Mouse (Mus musculus) neural tube, embryonic 11.5 days (tissue): Measurements from ENCODE around the gene Ap2m1. TPM values are rescaled to one million over a fixed set of nuclear protein-coding genes. Genes with fewer than 3 reads are reported as not detected.
A peak's percentile ranks its signal among the peaks of the same experiment; 100 is the strongest.
"Not testable (repeated sequence)": the region's sequence is repeated elsewhere in the genome, so short reads cannot be mapped to it uniquely, and the experiment has no call there.

ENCODE experiments used
- ATAC-seq: fragments of 200-750 bp; cut with Nextera tagmentation; 2 replicates; pipeline ENCODE4 v1.8.0; 2017; ENCODE audit warnings: moderate number of reproducible peaks, mild to moderate bottlenecking, moderate TSS enrichment, moderate library complexity; ENCODE audit not compliant: insufficient read depth, low FRiP score, low TSS enrichment
- DNase-seq: peaks from one replicate; pipeline ENCODE4 v3.0.0-alpha.2; 2015; ENCODE audit warnings: low spot score
- H3K27ac ChIP-seq: fragments of 300-500 bp; sonication (generic); 2 replicates; pipeline ENCODE4 v1.5.1; 2014; ENCODE audit warnings: low read depth, mild to moderate bottlenecking, low read length
- H3K27me3 ChIP-seq: fragments of 300-500 bp; sonication (generic); 2 replicates; pipeline ENCODE4 v1.6.1; 2014; ENCODE audit warnings: mild to moderate bottlenecking, low read length, mixed read lengths; ENCODE audit not compliant: control insufficient read depth, insufficient read depth
- H3K36me3 ChIP-seq: fragments of 300-500 bp; sonication (generic); 2 replicates; pipeline ENCODE4 v1.6.1; 2014; ENCODE audit warnings: mild to moderate bottlenecking, low read length, moderate library complexity, mixed read lengths; ENCODE audit not compliant: control insufficient read depth, insufficient read depth
- H3K4me1 ChIP-seq: fragments of 300-500 bp; sonication (generic); 2 replicates; pipeline ENCODE4 v1.6.1; 2014; ENCODE audit warnings: low read length, mixed read lengths; ENCODE audit not compliant: control insufficient read depth, insufficient read depth
- H3K4me2 ChIP-seq: fragments of 300-500 bp; sonication (generic); 2 replicates; pipeline ENCODE4 v1.6.1; 2014; ENCODE audit warnings: low read depth, mild to moderate bottlenecking, moderate library complexity
- H3K4me3 ChIP-seq: fragments of 300-500 bp; sonication (generic); 2 replicates; pipeline ENCODE4 v1.5.1; 2014; ENCODE audit warnings: low read depth, low read length
- H3K9ac ChIP-seq: fragments of 300-500 bp; sonication (generic); 2 replicates; pipeline ENCODE4 v1.6.1; 2014; ENCODE audit warnings: mild to moderate bottlenecking, low read length
- H3K9me3 ChIP-seq: fragments of 300-500 bp; sonication (generic); 2 replicates; pipeline ENCODE4 v1.6.1; 2016; ENCODE audit warnings: low read length; ENCODE audit not compliant: control insufficient read depth
- WGBS: fragments of 180-500 bp; shearing (Covaris S2); extraction: QIAGEN DNeasy Blood & Tissue Kit; methylation state at CpG from one replicate; pipeline ENCODE4 v1.1.7; 2014; 5-methylcytosine and 5-hydroxymethylcytosine counted together
- polyA plus RNA-seq: library from polyadenylated mRNA; unstranded; fragments of >200 nt; fragmentation: Nextera tagmentation; extraction: Ambion mirVana; gene quantifications from 2 replicates; pipeline ENCODE4 v1.2.1, GENCODE M21; 2014

The Ap2m1 gene
- 886 and 907 TPM in 2 replicates for polyA plus RNA-seq

DNA sequence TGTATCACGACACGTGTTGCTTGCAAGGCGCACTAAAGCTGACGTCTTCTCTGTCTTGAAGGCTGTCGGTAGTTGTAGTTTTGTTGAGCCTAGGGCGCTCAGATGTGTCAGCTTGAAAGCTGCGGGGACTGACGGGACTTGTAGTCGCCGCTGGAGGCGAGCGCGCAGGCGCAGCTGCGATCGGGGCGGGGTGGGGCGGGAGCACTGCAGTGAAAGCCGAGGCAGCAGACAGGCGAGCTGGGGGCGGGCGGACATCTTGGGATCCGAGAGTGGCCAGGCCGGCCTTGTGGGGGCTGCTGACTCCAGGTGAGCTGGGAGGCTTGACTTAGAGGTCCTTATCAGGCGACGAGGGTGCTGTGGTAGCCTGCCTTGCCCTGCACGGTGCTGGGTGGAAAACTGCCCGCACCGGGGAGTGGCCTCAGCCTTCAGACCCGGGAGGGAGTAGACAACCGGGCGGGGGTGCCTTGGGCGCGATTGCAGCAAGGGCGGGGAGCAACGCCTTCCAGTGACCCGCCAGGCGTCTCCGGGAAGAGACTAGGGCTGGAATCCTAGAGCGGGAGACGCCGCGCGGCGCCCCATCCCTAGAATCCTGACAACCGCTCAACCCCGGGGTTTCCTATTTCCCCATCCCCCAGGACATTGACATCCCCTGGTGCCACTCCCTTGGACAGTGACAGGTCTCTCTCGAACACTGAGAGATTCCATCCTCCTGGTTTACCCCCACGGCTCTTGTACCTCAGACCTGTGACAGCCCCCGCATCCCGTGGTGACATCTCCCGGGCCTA is at the start of gene Ap2m1:
Ap2m1 (plus strand) TSS at position 183 of the 785 bp plus-strand sequence.
- Histone ChIP-seq H3K9ac (peak within 1 kb of the TSS; percentile 92), H3K27ac (peak within 1 kb of the TSS; percentile 67; the same call in 1 of the 2 replicates), H3K4me1 (peaks cover 14% of the 10 kb centered on the region), H3K9me3 (no peaks in the 10 kb centered on the region), H3K4me2 (peak within 1 kb of the TSS; percentile 68), H3K4me3 (peak within 1 kb of the TSS; percentile 87), H3K27me3 (no peaks in the 10 kb centered on the region), H3K36me3 (peaks cover 13% of the 10 kb centered on the region)
- under 1% methylated on average over 50 of the region's 52 CpGs for WGBS
- peak; percentile 97 for ATAC-seq
- peak; percentile 97 for DNase-seq

DNA sequence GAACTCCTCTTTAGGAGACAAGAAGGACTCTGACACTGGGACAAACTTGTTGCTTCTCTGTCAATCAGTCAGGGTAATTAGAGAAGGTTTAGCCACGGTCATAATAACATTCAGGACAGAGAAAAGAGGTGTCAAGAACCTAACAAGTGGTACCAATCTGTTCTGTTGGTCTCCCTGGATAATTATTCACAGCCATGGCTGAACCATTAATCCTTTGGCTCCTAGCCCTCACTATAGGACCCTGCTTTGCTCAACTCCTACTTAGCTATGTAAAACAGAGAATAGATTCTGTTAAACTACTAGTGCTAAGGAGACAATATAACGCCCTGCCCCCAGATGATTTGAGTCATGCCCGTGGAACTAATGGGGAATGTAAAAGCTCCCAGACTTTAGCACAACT is 49.2 kb upstream of the Ap2m1 start:
- Histone ChIP-seq H3K4me1 (no peaks in the 10 kb centered on the region), H3K4me3 (no peak overlapping the region), H3K36me3 (no peaks in the 10 kb centered on the region), H3K4me2 (no peak overlapping the region), H3K9me3 (no peaks in the 10 kb centered on the region), H3K27me3 (no peaks in the 10 kb centered on the region), H3K9ac (no peak overlapping the region), H3K27ac (no peak overlapping the region)
- DNase-seq (no peak), ATAC-seq (no peak)
- 59% methylated on average over 3 of the region's 3 CpGs for WGBS

DNA sequence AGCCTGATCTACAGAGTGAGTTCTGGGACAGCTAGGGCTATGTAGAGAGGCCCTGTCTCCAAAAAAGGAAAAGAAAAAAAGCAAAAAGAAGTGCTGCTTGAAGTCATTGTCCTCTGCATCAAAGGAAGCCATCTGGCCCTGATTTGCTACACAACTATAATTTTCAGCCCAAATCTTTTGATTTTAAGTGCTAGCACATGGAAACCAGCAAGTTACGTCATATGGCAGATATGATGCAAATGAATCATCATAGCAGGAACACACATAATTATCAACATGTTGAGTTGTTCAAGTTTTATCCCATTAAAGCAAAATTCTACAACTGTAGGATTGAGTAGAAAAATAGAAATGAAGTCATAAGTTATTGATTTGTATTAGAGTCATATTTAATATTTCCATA is 47.1 kb upstream of the Ap2m1 start:
- no peaks in the 10 kb centered on the region for H3K27me3 ChIP-seq
- H3K36me3 ChIP-seq = no peaks in the 10 kb centered on the region
- ATAC-seq = no peak
- WGBS = 90% methylated on average over 1 of the region's 1 CpGs
- H3K4me1 ChIP-seq = no peaks in the 10 kb centered on the region
- DNase-seq = no peak
- no peak overlapping the region for H3K9ac ChIP-seq
- H3K27ac ChIP-seq = no peak overlapping the region
- no peaks in the 10 kb centered on the region for H3K9me3 ChIP-seq
- no peak overlapping the region for H3K4me2 ChIP-seq
- no peak overlapping the region for H3K4me3 ChIP-seq

DNA sequence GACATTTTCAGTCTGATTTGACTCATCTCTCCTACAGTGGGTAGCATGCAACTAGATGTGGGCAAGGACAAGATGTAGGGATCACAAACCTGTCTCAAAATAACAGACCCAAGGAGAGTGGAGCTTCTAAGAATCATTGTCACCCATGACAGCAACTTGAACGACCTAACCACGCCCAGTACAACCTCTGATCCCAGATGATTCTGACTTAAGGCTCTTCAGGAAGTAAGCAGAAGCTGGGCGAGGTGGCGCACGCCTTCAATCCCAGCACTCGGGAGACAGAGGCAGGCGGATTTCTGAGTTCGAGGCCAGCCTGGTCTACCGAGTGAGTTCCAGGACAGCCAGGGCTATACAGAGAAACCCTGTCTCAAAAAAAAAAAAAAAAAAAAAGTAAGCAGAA is 46.5 kb upstream of the Ap2m1 start:
- H3K4me1 ChIP-seq, H3K27me3 ChIP-seq, ATAC-seq, H3K4me3 ChIP-seq, H3K9ac ChIP-seq, DNase-seq, H3K4me2 ChIP-seq, H3K36me3 ChIP-seq, H3K27ac ChIP-seq, H3K9me3 ChIP-seq: not testable (repeated sequence)
- 82% methylated on average over 9 of the region's 9 CpGs for WGBS

DNA sequence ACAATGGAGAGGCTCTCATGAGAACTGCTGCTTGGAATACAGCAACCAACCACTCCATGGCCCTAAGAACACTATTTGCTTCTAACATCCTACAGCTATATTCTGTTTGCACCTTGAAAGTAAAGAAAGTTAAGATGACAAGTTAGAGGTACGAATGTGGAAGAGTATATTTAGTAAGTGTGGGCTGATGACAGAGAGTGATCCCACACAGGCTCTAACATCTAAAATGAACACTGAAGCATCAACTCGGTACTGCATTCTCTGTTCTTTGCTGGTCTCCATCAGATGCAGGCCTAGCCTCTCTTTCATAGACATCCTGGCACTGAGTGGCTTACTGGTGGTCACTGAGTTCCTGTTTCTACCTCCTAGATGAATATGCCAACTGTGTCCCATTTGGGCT is 46.0 kb upstream of the Ap2m1 start:
- Histone ChIP-seq H3K4me3 (no peak overlapping the region), H3K4me2 (no peak overlapping the region), H3K9me3 (no peaks in the 10 kb centered on the region), H3K4me1 (no peaks in the 10 kb centered on the region), H3K27ac (no peak overlapping the region), H3K36me3 (no peaks in the 10 kb centered on the region), H3K9ac (no peak overlapping the region), H3K27me3 (no peaks in the 10 kb centered on the region)
- ATAC-seq (no peak), DNase-seq (no peak)
- WGBS = 88% methylated on average over 2 of the region's 2 CpGs

DNA sequence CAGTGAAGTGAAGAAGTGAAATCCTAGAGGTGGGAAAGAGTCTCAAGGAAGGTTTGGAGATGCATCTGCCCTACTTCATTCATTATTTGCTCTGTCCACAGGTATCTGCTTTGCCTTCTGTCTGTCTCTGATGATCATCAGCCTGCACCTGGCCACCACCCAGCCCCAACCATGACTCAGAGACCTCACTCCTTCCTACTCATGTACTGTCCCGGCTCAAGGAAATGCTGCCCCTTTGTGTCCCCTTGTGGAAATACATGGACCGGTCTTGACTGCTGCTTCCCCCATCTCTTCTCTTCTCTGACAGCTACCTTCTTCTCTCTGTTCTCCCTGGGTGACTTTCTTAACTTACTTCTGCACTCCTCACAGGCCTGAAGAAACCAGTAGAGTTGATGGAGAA is 44.7 kb upstream of the Ap2m1 start:
- ATAC-seq (no peak), DNase-seq (no peak)
- H3K4me3 ChIP-seq = no peak overlapping the region
- no peaks in the 10 kb centered on the region for H3K36me3 ChIP-seq
- H3K4me1 ChIP-seq = no peaks in the 10 kb centered on the region
- H3K9me3 ChIP-seq = no peaks in the 10 kb centered on the region
- H3K27me3 ChIP-seq = no peaks in the 10 kb centered on the region
- WGBS = 55% methylated on average over 2 of the region's 2 CpGs
- H3K4me2 ChIP-seq = no peak overlapping the region
- no peak overlapping the region for H3K9ac ChIP-seq
- H3K27ac ChIP-seq = no peak overlapping the region

DNA sequence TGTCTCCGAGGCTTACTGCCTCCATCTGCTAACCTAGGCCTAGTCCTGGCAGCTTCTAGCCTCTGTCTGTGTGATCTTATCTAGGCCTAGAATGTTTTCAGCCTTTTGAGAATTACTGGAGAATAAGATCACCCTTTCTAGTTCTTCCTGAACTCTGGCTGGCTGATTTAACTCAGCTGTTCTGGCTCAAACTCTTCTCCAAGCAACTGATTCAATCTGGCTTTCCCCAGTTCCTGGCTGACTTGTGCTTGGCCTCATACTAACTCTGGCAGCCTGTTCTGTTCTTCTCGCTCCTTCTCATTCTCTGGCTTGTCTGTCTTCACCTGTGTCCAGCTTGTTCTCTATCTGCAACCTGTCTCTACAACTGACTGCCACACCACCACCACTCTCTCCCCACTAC is 44.0 kb upstream of the Ap2m1 start:
- ATAC-seq (no peak), DNase-seq (no peak)
- H3K36me3 ChIP-seq = no peaks in the 10 kb centered on the region
- H3K27me3 ChIP-seq = no peaks in the 10 kb centered on the region
- no peaks in the 10 kb centered on the region for H3K4me1 ChIP-seq
- no peak overlapping the region for H3K4me3 ChIP-seq
- H3K9me3 ChIP-seq = no peaks in the 10 kb centered on the region
- 77% methylated on average over 2 of the region's 2 CpGs for WGBS
- no peak overlapping the region for H3K27ac ChIP-seq
- no peak overlapping the region for H3K4me2 ChIP-seq
- no peak overlapping the region for H3K9ac ChIP-seq

DNA sequence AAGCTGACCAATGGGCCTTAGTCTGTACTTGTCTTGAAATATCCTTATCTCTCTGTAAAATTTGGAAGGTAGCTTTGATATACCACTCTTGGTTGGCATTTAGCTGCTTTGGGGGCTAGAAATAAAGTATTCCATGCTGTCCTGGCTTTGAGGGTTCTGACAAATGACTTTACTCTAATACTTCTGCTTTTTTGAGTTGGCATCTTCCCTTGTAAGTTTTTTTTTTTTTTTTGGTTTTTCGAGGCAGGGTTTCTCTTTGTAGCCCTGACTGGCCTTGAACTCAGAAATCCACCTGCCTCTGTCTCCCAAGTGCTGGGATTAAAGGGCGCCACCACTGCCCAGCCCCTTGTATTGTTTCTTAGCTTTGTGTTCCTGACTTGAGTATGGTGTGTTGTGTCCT is 41.8 kb upstream of the Ap2m1 start:
- WGBS = 69% methylated on average over 2 of the region's 2 CpGs
- Histone ChIP-seq H3K36me3 (no peaks in the 10 kb centered on the region), H3K4me1 (0 out of 2 replicates have a peak, but pooled peaks cover 4% of the 10 kb centered on the region), H3K27me3 (peaks cover 4% of the 10 kb centered on the region; the same call in 1 of the 2 replicates), H3K9ac (no peak overlapping the region), H3K27ac (no peak overlapping the region), H3K4me2 (no peak overlapping the region), H3K4me3 (no peak overlapping the region), H3K9me3 (no peaks in the 10 kb centered on the region)
- DNase-seq = no peak
- ATAC-seq = no peak
